Mouse (Mus musculus): ENCODE data around the gene Olfr827.

DNA sequence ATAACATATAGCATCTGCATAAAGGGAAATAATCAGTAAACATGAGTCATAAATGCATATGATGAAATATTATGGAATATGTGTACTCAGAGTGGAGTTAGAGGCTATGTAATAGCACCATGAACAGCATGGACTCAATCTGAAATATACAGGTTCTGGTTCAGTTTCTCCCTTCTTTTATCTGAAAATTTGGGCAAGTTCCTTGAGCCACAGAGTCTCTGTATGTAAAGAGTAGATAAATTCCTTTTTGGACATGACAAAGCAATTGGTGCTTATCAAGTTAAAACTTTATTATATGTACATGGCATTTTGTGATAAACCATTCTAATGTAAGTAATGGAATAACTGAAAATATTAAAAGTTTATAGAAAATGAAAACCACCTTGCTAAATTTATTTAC lies 49.0 kb downstream of the Olfr827 start:
- no peak for TF ChIP-seq POLR2A (IDR thresholded peaks at IDR 0.05; ENCODE audit: insufficient read depth, low read depth, low read length)
- no peak for TF ChIP-seq CTCF (IDR thresholded peaks at IDR 0.05)

All from heart, adult 2 months (tissue).